Mouse (Mus musculus): Measurements from ENCODE around the gene Gsto1. TPM values are rescaled to one million over a fixed set of nuclear protein-coding genes. Genes with fewer than 3 reads are reported as not detected.

Gene Gsto1
- total RNA-seq, 2 experiments from 2014 or later: 121 to 129 TPM

Other genes with a start within 250 kb of the Gsto1 start
- gene Col17a1, start 162.9 kb upstream of the Gsto1 start, total RNA-seq (2021): under 1 TPM; 0.20 to 0.22 TPM
- gene Sfr1, start 123.3 kb upstream of the Gsto1 start, total RNA-seq (2021): 100 to 1,000 TPM; 102 to 112 TPM
- 1 to 10 TPM; 1.0 to 2.5 TPM for gene Gsto2, start 10.6 kb downstream of the Gsto1 start, total RNA-seq (2021)
- gene Cfap43, start 64.3 kb downstream of the Gsto1 start, total RNA-seq (2021): under 1 TPM; 0.22 to 0.31 TPM
- gene Itprip, start 64.3 kb downstream of the Gsto1 start, total RNA-seq (2021): 10 to 100 TPM; 19.2 to 20.4 TPM
- under 1 TPM; 0.08 to 0.14 TPM for gene Cfap58, start 82.7 kb downstream of the Gsto1 start, total RNA-seq (2021)

Data from adrenal gland, postnatal 4 days (tissue).